Mouse (Mus musculus) bone marrow macrophage, adult 2 months (primary cell): Measurements from ENCODE around the gene Rab5c.
A peak's percentile ranks its signal among the peaks of the same experiment; 100 is the strongest.

Source experiments
- CTCF ChIP-seq: IDR thresholded peaks from 2 replicates; pipeline ENCODE4 v1.5.1; 2012; ENCODE audit warnings: low read depth, mild to moderate bottlenecking, low read length, moderate library complexity
- POLR2A ChIP-seq: IDR thresholded peaks from 2 replicates; pipeline ENCODE4 v1.6.1; 2012; ENCODE audit warnings: mild to moderate bottlenecking, low read depth, low read length, borderline replicate concordance

GRCm38 (mm10) chr11:100711783-100712615, 26.0 kb downstream of the Rab5c start, which contains the start of gene Kat2a:
- TF ChIP-seq POLR2A, result peak; percentile 81; the same call in 1 of the 2 replicates
- no peak for TF ChIP-seq CTCF
